17 mouse cellular contexts compared by ENCODE assay signal in genomic region chr13:10691307-10691706, GRCm38 (mm10).
"Had no signal": no experiment of that assay in that cellular context is flagged by ENCODE, and none has a peak within 500 bp of the region (broad histone marks: within the 10 kb centered on the region; RNA-seq: fewer than 3 reads in every experiment).

No protein-coding gene starts in this region.

- H3K27ac ChIP-seq: liver, embryonic 14.5 days; midbrain, embryonic 13.5 days; neural tube, embryonic 13.5 days; neural tube, embryonic 15.5 days; stomach, embryonic 15.5 days; stomach, postnatal 0 days had no signal

- H3K4me3 ChIP-seq: midbrain, embryonic 13.5 days; myocyte; neural tube, embryonic 13.5 days; neural tube, embryonic 15.5 days; stomach, embryonic 15.5 days had no signal

- H3K27me3 ChIP-seq: midbrain, embryonic 13.5 days; neural tube, embryonic 13.5 days; neural tube, embryonic 15.5 days; stomach, embryonic 15.5 days had no signal

- H3K9me3 ChIP-seq: midbrain, embryonic 13.5 days; neural tube, embryonic 13.5 days; neural tube, embryonic 15.5 days; stomach, embryonic 15.5 days had no signal

- H3K4me2 ChIP-seq: lung, embryonic 14.5 days; midbrain, embryonic 11.5 days; midbrain, embryonic 13.5 days; neural tube, embryonic 13.5 days; neural tube, embryonic 15.5 days; stomach, embryonic 15.5 days had no signal

- H3K36me3 ChIP-seq: midbrain, embryonic 13.5 days; neural tube, embryonic 13.5 days; neural tube, embryonic 15.5 days; stomach, embryonic 15.5 days had no signal

- H3K9ac ChIP-seq: liver, embryonic 14.5 days; lung, embryonic 14.5 days; midbrain, embryonic 13.5 days; neural tube, embryonic 13.5 days; neural tube, embryonic 15.5 days; stomach, embryonic 15.5 days had no signal

- ATAC-seq: midbrain, embryonic 13.5 days had no signal

- DNase-seq: lung, adult 18-20 months; lung, embryonic 14.5 days; lung, postnatal 10 days; lung, postnatal 4 days; retina, postnatal 1 day; right cerebral cortex, postnatal 14 days; thymus, adult 2 months; thymus, postnatal 25 days; thymus, postnatal 4 days had no signal

- H3K4me1 ChIP-seq: midbrain, embryonic 13.5 days; neural tube, embryonic 13.5 days; neural tube, embryonic 15.5 days; stomach, embryonic 15.5 days had no signal
